Mouse (Mus musculus) lung, adult 18-20 months (tissue): Measurements from ENCODE around the gene Ankib1.
"Not testable (repeated sequence)": the region's sequence is repeated elsewhere in the genome, so short reads cannot be mapped to it uniquely, and the experiment has no call there.

Experiments
- DNase-seq, 2 experiments: peaks; one replicate each; pipeline ENCODE4 v3.0.0; 2022; ENCODE audit warnings: mixed read lengths in 2 of 2

Ankib1 gene

DNA sequence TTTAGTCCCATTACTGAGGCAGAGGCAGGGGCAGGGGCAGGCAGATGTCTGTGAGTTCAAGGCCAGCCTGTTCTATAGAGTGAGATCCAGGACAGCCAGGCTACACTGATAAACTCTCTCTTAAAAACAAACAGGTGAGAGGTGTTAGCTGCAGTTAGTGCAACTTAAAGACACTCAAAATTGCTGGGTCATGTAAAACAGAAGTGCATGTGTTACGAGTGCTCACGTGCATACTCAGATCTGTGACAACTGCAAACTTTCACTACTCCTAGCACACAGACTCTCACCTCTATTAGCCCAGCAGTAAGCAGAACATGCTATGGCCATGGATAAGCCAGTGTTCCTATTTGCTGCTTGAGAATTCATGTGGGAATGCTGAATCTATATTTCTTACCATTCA, 79.3 kb downstream of the Ankib1 start:
- DNase-seq = no peak

DNA sequence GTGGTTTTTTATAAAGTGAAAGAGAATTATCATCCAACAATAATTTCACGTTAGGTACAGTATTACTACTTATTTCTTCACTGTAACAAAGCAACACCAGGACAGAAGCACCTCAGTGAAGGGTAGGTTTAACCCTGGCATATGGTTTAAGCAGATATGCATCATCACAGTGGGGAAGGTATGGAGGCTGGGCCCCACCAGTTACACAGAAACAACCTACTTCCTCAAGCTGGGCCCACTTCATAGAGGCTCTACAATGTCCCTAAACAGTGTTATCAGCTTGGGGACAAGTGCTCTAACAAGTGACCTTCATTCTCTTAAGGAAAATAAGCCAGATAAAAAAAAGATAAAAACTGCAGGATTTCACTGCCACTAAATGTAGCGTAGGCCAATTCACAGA, 79.9 kb downstream of the Ankib1 start:
- DNase-seq = no peak

DNA sequence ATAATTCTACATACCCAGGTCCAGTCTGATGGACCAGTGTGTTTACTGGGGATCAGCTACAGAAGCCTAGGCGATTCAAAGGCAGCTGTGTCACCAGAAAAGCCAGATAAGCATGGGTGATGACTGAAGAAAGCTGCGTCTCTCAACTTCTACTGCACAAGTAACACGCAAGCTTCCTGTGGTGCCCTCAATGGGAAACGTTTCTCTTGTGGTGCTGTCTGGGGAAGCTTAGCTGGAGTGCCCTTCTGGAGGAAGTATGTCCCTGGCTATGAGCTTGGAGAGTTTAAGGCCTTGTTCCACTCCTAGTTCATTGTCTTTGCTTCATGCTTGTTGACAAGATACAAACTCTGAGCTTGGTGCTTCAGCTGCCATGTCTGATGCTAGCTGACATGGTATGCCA, 83.4 kb downstream of the Ankib1 start:
- no peak for DNase-seq

DNA sequence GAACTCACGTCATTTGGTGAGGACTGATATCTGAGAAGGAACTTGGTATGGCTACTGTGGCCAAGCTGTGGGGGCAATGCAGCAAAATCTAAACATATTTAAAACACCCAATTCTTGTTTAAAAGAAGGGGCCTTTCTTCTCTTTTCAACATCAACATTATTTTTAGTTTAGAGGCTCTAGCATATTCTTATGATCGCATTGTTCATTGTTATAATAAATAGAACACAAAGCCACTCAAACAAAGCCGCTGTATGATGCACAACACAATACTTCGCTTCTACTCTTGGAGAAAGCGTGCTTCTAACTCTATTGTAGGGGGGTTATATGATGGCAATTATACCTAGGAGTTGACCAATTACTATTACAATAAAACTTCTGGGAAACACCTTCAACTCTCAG, 86.9 kb downstream of the Ankib1 start:
- no peak for DNase-seq

DNA sequence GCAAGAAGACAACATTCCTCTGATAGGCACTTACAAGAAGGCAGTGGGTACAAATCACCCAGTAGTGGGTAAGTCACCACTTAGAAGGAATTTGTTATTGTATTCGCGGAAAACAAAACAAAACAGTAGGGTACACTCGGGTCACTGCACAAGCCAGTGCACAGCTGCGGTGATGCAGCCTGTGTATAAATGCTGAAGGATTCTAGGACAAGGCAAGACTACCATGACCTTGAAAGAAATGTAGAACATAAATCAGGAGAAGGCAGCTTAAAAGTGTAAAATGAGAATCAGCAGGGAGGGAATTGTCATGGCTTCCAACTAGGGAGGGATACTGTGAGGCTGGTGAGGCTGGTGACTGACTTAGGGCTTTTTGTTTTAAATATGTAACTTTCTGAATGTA, 100.5 kb downstream of the Ankib1 start:
- DNase-seq = no peak

DNA sequence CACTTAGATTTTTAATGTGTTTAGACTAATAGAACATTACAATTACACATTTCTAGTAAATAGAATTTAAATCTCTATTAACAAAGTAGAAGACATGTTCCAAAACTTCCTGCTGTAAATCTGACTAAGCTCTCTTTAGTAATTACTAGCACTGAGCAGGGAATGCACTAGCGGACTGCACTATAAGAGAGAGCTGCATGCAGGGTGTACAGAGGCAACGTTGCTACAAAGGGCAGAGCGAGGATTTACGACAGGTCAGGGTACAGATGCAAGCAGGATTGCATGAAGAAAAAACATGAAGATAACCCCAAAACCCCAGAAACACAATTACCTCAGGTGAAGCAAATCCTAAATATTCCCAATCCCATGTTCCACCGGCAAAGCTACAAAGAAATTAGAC, 102.7 kb downstream of the Ankib1 start:
- DNase-seq = no peak

DNA sequence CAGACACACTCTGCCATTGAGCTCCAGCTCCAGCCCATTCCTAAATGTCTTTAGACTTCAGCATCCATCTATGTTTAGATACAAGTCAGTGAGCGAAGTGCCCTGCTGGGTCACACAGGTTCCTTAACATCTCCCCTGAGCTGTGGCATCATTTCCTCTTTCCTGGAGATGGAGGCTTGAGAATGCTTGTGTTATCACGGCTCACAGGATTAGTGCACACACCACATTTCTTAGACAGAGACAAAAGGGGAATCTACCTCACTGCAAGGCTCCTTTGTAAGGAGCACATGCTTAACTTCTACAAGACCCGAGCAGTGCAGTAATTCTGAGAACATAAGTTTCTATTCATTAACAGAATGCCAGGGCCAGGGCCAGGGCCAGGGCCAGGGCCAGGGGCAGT, 106.7 kb downstream of the Ankib1 start:
- DNase-seq = no peak

DNA sequence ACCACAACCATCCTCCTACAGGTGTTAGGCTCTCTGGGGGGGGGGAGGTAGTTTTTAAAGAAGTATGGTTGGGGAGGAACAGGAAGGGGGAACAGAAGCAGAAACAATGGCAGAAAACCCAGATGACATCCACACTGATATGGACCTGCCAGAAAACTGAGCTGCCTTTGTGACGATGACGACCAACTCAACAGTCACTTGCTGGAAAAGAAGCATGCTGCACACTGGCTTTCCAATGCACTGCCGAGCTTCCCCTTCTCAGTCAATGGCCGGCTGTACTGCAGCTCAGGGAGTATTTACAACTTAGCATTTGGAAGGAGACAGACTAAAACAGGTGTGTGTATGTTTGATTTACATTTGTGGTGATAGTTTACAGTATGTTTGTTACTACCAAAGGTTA, 107.5 kb downstream of the Ankib1 start:
- DNase-seq = no peak

DNA sequence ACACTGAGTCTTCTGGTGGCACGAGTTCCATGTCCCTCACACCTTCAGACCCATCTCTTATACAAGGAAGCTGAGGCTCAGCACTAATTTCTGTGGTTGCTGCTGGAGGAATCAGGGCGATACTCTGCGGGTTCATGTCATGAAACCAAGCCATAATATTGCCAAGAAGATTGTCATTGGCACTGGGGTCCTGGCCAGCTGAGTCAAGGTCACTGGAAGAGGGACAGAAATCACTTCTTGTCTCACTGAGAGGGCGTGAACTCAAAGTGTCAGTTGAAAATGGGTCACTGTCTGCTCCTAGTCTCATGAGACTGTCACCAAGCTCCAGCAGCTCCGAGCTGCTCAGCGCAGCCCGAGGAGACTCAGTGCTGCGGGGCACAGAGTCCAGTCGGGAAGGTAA, 109.8 kb downstream of the Ankib1 start:
- no peak for DNase-seq

DNA sequence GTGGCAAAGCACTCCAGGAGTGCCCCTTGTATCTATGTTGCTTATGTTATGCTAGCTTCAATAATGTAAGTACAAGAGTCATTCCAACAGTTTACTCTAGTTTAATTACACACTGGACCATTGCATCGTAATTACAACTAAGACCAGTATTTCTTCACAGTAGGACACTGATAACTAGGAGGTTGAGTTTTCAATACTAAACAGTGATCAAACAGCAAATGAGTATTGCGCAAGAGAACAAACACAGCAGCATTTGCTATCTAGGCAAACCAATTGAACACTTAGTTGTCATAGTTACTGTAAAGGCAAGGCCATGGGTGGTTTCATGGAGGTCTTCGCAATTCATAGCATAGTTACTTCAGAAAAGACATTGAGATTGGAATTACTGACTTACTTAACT, 111.4 kb downstream of the Ankib1 start:
- DNase-seq = no peak

DNA sequence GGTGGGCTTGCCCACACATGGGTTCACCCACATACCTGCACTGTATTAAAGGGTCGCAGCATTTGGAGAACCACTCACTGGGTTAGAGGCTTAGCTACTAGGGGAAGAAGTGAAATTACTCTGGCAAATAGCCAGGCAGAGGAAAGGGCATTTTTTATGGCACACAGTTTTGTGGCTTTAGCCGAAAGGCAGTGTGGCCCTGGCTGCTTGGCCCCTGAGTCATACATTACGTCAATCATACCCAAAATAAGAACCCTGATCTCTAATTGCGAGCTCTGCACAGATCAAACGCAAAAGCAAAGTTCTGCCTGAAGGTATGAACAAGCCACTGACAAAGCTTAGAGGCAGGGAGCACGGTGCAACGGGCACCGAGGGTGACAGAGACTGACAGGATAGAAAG, 114.4 kb downstream of the Ankib1 start:
- no peak for DNase-seq

DNA sequence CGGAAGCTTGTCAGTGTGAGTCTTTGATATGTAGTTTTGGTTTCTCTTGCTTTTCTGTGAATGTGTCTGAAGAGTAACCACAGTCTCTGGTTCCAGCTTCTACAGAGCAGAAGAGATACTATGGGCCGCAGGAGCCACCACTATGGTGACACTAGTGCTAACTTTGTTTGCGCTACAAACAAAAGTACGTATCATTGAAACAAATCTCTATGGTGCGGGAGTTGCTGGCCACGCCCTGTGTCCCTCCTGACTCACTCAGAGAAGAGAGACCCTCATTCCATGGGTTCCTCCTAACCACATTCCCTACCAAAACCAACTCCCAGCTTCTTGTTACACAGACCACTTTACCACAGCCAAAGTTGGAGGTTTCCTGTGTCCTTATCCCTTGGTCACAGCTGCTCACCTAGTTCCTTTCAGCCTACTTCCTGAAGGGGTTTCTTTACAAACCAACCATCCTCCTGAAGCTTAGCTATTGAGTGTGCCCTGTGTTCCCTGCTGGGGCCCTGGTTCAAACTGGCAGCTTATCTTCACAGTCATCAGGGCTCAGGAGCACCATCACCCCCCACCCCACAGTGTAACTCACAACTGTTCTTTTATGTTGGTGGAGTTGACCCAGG, 132.7 kb downstream of the Ankib1 start:
- no peak for DNase-seq

DNA sequence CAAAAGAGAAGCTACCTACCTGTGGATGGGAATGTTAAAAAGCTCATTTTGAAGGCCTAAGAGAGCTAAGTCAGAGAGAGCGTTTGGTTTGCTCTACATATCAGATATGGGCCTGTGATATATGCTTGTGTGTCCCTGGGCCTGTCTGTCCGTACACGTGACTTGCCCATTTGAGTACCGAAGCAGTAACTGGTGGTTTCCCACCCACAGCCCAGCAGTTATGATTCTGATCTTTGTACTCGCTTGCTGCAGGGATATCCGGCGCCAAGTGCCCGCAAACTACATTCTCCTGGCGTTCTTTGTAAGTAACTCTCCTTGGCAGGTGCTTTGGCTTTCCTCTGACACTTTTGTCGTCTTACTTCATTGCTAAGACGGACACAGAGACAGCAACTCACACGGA, 136.1 kb downstream of the Ankib1 start:
- DNase-seq = no peak

DNA sequence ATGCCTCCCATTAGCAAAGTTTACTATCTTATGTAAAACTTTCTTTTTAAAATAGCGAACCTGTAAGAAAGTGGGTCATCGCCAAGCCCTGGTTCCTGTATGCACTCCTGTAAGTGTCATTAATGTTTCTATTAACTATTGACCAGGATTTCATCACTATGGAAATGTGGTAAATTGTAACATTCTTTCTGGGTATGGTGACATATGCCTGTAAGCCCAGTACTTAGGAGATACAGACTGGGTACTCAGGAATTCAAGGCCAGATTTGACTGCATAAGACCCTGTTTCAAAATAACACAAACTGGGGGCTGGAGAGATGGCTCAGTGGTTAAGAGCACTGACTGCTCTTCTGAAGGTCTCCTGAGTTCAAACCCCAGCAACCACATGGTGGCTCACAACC, 137.5 kb downstream of the Ankib1 start:
- no peak for DNase-seq

DNA sequence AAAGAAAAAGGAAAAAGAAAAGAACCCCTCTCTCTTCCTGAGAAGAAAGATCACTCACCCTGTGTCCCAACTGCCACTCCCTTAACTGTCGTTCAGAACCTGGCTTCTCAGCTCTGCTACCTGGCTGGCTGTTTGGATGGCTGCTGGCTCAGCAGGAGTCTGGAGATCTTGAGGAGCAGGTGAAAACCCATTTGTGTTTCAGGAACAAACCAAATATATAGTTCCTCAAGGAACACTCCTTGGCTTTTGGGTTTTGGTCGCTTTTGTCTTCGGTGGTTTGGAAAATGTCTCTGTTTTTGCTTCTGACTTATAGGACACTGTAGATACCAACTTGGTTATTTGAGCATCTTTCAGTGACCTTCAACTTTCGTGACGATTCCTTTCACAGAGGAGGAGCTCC, 145.6 kb downstream of the Ankib1 start, which contains the start of gene Gatad1:
Gene Gatad1, minus strand, starts transcription at position 101 of the 400 bp plus-strand sequence.
- no peak for DNase-seq

DNA sequence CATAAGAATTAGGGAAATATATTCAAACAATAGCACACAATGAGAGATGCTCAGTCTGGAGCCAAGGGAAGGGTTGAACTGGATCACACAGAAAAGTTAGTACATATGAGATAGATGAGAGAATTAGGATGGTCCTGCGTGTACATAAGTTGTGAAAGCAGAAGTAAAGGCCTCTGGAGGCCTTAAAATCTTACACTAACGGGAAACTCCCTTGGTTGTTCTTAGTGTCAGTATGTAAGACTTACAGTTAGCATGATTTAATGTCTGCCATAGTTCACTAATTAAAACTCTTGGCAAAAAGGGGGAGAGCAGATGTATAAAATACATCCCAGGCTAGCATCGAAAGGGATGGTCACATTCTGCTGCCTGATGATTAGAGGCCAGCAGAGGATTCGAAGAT, 148.9 kb downstream of the Ankib1 start:
- no peak for DNase-seq

DNA sequence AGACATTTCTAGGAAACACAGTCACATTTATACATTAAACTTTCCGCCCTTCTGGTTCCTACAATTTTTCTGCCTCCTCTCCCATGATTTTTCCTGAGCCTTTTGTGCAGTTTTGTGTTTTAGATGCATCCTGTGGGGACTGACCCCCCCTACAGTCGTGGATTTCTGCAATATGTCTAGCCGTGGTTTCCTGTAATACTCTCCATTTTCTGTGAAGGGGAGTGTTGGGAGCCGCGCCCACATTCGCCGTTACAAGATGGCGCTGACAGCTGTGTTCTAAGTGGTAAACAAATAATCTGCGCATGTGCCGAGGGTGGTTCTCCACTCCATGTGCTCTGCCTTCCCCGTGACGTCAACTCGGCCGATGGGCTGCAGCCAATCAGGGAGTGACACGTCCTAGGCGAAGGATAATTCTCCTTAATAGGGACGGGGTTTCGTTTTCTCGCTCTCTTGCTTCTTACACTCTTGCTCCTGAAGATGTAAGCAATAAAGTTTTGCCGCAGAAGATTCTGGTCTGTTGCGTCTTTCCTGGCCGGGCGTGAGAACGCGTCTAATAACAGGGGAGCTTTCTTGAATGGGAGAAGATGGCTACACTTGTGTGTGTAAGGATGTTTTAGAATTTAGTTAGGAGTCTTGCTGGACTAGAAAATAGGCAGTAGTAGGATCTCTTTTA, 149.7 kb downstream of the Ankib1 start:
- not testable (repeated sequence) for DNase-seq

DNA sequence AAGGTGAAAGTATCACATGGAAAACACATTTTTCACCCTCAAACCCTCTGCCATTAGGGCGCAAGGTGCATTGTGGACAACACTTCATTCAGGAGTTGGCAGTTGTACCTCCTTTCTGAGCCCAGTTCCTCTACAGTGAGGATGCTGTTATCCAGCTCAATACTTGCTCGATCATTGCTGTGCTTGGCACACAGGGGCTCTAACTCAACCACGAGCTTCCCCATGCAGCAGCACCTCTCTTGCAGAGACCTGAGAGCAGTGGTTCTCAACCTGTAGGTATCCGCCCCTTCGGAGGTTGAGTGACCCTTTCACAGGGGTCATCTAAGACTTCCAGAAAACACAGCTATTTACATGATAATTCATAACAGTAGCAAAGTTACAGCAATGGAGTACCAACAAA, 151.1 kb downstream of the Ankib1 start:
- no peak for DNase-seq

DNA sequence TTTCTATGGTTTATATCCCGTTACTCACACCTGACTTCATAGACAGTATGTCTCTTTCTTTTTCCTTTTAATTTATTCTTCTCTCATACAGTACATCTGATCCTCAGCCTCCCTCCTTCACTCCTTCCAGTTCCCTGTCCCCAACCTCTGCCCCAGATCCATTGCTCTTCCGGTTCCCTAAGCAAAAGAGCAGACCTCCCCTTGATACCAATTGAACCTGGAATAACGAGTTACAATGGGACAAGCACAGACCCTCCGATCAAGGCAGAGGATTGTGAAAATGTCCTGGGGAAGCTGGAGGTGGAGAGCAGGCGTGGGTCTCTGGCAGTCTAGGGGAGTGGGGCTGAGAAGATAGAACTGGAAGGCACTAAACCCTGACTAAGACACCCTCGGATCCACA, 151.8 kb downstream of the Ankib1 start, which contains the start of gene Tmbim7:
Gene Tmbim7, plus strand, starts transcription at position 301 of the 400 bp plus-strand sequence.
- no peak for DNase-seq

DNA sequence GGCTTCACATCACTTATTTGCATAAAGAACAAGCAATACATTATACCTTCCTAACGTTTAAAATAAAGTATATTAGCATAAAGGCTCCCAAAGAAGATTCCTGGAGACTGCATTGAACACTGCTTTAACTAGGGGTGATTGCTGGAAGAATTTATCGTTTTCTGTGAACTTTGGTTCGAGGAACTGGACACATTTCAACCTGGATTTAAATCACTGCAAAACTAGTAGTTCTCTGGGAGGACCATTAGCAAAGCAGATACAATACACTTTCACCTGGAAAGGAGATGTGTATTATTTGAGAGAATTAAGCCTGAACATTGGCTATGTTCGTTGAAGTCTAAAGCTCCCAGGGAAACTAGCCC, 153.9 kb downstream of the Ankib1 start:
- no peak for DNase-seq

DNA sequence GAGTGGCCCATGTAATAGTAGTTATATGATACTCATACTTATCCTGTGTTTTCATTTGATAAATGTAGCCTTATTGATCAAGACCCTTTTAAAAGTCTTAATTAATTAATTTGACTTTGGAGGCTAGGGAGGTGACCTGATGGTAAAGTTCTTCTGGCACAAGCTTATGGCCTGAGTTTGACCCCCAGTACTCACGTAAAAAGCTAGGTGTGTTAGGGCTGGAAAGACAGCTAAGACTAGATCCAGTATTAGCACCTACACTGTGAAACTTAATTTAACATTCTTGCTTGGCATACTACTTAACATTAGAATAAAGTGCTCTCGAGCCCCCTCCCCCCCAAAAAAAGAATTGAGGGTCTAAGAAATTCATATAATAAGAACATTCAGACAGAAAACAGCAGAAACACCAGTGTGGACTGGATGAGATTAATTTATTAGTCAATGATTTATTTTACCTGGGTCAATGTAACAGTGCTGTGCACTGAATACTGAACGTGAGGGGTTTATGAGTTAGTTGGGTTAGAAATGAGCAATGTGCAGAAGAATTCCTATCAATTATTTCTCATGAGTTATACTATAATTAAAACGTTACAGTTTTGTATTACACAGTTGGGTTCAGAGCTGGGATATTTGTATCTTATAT, 154.4 kb downstream of the Ankib1 start:
- no peak for DNase-seq

DNA sequence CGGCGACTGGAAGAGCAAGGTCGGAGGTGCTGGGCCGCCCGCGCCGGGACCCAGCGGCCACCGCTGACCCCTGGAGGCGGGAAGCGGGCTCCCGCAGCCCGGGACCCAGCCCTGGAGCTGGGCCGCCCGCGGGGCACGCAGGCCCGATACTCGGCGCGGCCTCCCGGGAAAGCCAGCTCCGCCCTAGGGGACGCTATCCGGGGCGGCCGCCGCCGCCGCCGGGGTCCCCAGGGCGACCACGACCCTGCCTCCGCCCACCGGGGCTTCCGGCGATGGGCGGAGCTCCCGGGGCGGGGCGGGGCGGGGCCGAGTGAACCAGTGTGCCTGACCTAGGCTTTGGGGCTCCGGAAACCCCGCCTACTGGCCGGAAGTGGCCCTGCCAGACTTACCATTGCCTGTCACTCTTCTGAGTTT, 155.0 kb downstream of the Ankib1 start:
- peak; percentile 92 to 96 for DNase-seq

DNA sequence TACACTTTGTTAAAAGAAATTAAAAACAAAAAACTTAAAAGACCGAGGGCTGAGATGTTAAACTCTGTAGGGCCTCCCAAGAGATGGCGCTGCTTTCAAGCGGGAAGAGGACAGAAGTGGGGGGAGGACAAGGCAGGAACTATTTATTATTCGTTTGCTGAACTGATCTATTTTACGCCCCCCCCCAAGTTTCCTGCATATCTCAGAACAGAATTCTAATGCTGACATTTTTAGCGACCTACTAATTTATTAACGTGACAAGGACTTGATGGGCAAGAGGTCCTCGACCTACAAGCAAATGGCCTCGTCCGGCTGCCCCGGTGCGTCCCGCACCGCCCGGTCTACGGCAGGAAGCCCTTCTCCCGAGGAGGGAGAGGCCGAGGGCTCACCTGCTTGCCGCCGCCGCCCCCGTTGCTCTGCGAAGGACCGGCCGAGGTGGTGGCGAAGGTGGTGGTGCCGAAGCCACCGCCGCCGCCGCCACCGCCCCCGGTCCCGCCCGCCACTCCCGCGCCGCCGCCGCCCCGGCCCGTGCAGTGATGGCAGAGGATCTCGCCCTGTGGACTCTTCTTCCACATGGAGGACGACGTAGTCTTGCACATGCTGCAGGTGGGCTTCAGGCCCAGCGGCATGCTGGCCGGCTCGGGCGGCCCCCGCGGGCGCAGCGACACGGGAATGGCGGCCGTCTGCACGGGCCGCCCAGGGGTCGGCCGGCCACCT, 155.6 kb downstream of the Ankib1 start:
- DNase-seq = peak; percentile 47 to 64

DNA sequence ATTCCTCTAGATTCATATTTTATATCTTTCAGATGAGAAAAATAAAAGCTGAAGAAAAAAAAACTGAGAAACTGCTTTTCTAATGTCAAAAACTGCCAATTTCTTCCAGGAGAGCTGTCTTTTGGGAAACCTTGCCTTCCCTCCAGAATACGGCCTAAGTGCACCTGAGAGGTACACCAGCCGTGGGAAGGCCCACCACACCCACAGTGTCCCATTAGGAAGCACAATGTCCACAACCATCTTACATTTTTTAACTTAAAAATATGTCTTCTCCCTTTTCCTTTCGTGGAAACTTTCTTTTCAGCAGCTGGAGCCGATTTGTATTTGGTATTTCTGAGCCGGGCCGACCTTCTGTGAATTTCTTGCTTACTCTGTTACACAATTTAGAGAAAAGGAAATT, 156.2 kb downstream of the Ankib1 start:
- no peak for DNase-seq
